Mouse (Mus musculus): ENCODE results near the gene Abhd16b. TPM values are rescaled to one million over a fixed set of nuclear protein-coding genes. Genes with fewer than 3 reads are reported as not detected.
A peak's percentile ranks its signal among the peaks of the same experiment; 100 is the strongest.

Abhd16b gene
- polyA plus RNA-seq, 2 experiments, result 0.01 TPM; not detected in 1

- H3K9ac ChIP-seq (replicated peaks), result no peak overlapping the region
These were observed 44.5 kb downstream of the Abhd16b start for GRCm38 (mm10) chr2:181537444-181538047.

GRCm38 (mm10) chr2:181541761-181542380, 48.9 kb downstream of the Abhd16b start:
- no peak for ATAC-seq (ENCODE audit: insufficient read depth)
- Histone ChIP-seq H3K4me3 (ENCODE audit: insufficient read depth in 1 of 2, low read depth in 2 of 2, low read length in 2 of 2) (no peak overlapping the region), H3K27ac (no peak overlapping the region), H3K4me2 (ENCODE audit: low read depth) (no peak overlapping the region), H3K27me3 (ENCODE audit: control insufficient read depth, insufficient read depth, low read length) (no peaks in the 10 kb centered on the region), H3K36me3 (replicated peaks; ENCODE audit: control insufficient read depth, insufficient read depth, low read depth) (peaks cover 7% of the 10 kb centered on the region), H3K9ac (replicated peaks) (no peak overlapping the region), H3K4me1 (replicated peaks; ENCODE audit: control insufficient read depth in 2 of 2, insufficient read depth in 2 of 2, low read length in 1 of 2) (peaks cover 19 to 21% of the 10 kb centered on the region in 2 experiments), H3K9me3 (ENCODE audit: control insufficient read depth, low read length) (no peaks in the 10 kb centered on the region)
- no peak for DNase-seq (ENCODE audit: low read depth in 3 of 3, low spot score in 3 of 3)
- WGBS (ENCODE audit: insufficient replicate concordance), result 79% methylated on average over 6 of the region's 6 CpGs
- TF ChIP-seq EP300 (IDR thresholded peaks at IDR 0.05; ENCODE audit: low read depth) (no peak), CTCF (IDR thresholded peaks at IDR 0.05; ENCODE audit: low read depth) (no peak)

More at GRCm38 (mm10) chr2:181537444-181538047, 44.5 kb downstream of the Abhd16b start:
- H3K27me3 ChIP-seq (ENCODE audit: control insufficient read depth, insufficient read depth, low read length), result no peaks in the 10 kb centered on the region
- DNase-seq (ENCODE audit: low read depth in 3 of 3, low spot score in 3 of 3), result no peak
- no peak for TF ChIP-seq CTCF (IDR thresholded peaks at IDR 0.05; ENCODE audit: low read depth)
- TF ChIP-seq EP300 (IDR thresholded peaks at IDR 0.05; ENCODE audit: low read depth), result no peak
- peaks cover 5 to 9% of the 10 kb centered on the region in 2 experiments; a peak in 3 of 4 replicates for H3K4me1 ChIP-seq (replicated peaks; ENCODE audit: control insufficient read depth in 2 of 2, insufficient read depth in 2 of 2, low read length in 1 of 2)
- ATAC-seq (ENCODE audit: insufficient read depth), result peak; percentile 56; the same call in 1 of the 2 replicates
- H3K4me2 ChIP-seq (ENCODE audit: low read depth), result peak overlapping the region; percentile 2; the same call in 1 of the 2 replicates
- 52% methylated on average over 2 of the region's 2 CpGs for WGBS (ENCODE audit: insufficient replicate concordance)
- H3K9me3 ChIP-seq (ENCODE audit: control insufficient read depth, low read length), result no peaks in the 10 kb centered on the region
- H3K27ac ChIP-seq, result peak overlapping the region; percentile 7; the same call in 1 of the 2 replicates
- no peak overlapping the region for H3K4me3 ChIP-seq (ENCODE audit: insufficient read depth in 1 of 2, low read depth in 2 of 2, low read length in 2 of 2)
- peaks cover 3% of the 10 kb centered on the region for H3K36me3 ChIP-seq (replicated peaks; ENCODE audit: control insufficient read depth, insufficient read depth, low read depth)

Other genes starting within 250 kb of the Abhd16b start
- gene Gmeb2, start 205.2 kb upstream of the Abhd16b start, polyA plus RNA-seq (2012; rRNA removed), result 11.0 and 12.2 TPM in 2 replicates
- 7.6 and 10.3 TPM in 2 replicates for gene Gmeb2, start 205.2 kb upstream of the Abhd16b start, polyA plus RNA-seq (2014; fragmentation: Nextera tagmentation; extraction: Ambion mirVana)
- gene Stmn3, start 178.7 kb upstream of the Abhd16b start, polyA plus RNA-seq (2012; rRNA removed), result 0.06 and 1.0 TPM in 2 replicates
- gene Stmn3, start 178.7 kb upstream of the Abhd16b start, polyA plus RNA-seq (2014; fragmentation: Nextera tagmentation; extraction: Ambion mirVana), result 0.09 TPM in 1 of 2 replicates, not detected in the other
- gene Rtel1, start 173.5 kb upstream of the Abhd16b start, polyA plus RNA-seq (2012; rRNA removed), result 39.1 and 40.3 TPM in 2 replicates
- gene Rtel1, start 173.5 kb upstream of the Abhd16b start, polyA plus RNA-seq (2014; fragmentation: Nextera tagmentation; extraction: Ambion mirVana), result 26.2 and 29.3 TPM in 2 replicates
- 7.7 and 8.8 TPM in 2 replicates for gene Zgpat, start 128.3 kb upstream of the Abhd16b start, polyA plus RNA-seq (2012; rRNA removed)
- gene Zgpat, start 128.3 kb upstream of the Abhd16b start, polyA plus RNA-seq (2014; fragmentation: Nextera tagmentation; extraction: Ambion mirVana), result 8.4 and 10.5 TPM in 2 replicates
- 13.3 and 21.1 TPM in 2 replicates for gene Arfrp1, start 127.8 kb upstream of the Abhd16b start, polyA plus RNA-seq (2012; rRNA removed)
- gene Arfrp1, start 127.8 kb upstream of the Abhd16b start, polyA plus RNA-seq (2014; fragmentation: Nextera tagmentation; extraction: Ambion mirVana), result 14.8 and 16.9 TPM in 2 replicates
- gene Lime1, start 113.1 kb upstream of the Abhd16b start, polyA plus RNA-seq (2012; rRNA removed), result 10.9 and 12.3 TPM in 2 replicates
- gene Lime1, start 113.1 kb upstream of the Abhd16b start, polyA plus RNA-seq (2014; fragmentation: Nextera tagmentation; extraction: Ambion mirVana), result 4.0 and 4.7 TPM in 2 replicates
- 4.4 and 5.3 TPM in 2 replicates for gene Zbtb46, start 33.8 kb upstream of the Abhd16b start, polyA plus RNA-seq (2012; rRNA removed)
- 6.5 and 6.8 TPM in 2 replicates for gene Zbtb46, start 33.8 kb upstream of the Abhd16b start, polyA plus RNA-seq (2014; fragmentation: Nextera tagmentation; extraction: Ambion mirVana)
- 19.6 and 36.1 TPM in 2 replicates for gene Tpd52l2, start 3.9 kb downstream of the Abhd16b start, polyA plus RNA-seq (2012; rRNA removed)
- gene Tpd52l2, start 3.9 kb downstream of the Abhd16b start, polyA plus RNA-seq (2014; fragmentation: Nextera tagmentation; extraction: Ambion mirVana), result 78.3 and 80.5 TPM in 2 replicates
- 12.5 and 13.9 TPM in 2 replicates for gene Dnajc5, start 27.3 kb downstream of the Abhd16b start, polyA plus RNA-seq (2012; rRNA removed)
- 20.0 and 23.7 TPM in 2 replicates for gene Dnajc5, start 27.3 kb downstream of the Abhd16b start, polyA plus RNA-seq (2014; fragmentation: Nextera tagmentation; extraction: Ambion mirVana)
- 30.8 and 33.3 TPM in 2 replicates for gene Uckl1, start 91.7 kb downstream of the Abhd16b start, polyA plus RNA-seq (2012; rRNA removed)
- 18.7 and 21.6 TPM in 2 replicates for gene Uckl1, start 91.7 kb downstream of the Abhd16b start, polyA plus RNA-seq (2014; fragmentation: Nextera tagmentation; extraction: Ambion mirVana)
- gene Prpf6, start 98.7 kb downstream of the Abhd16b start, polyA plus RNA-seq (2012; rRNA removed), result 9.5 and 15.7 TPM in 2 replicates
- gene Prpf6, start 98.7 kb downstream of the Abhd16b start, polyA plus RNA-seq (2014; fragmentation: Nextera tagmentation; extraction: Ambion mirVana), result 22.3 and 25.9 TPM in 2 replicates
- gene Zfp512b, start 99.6 kb downstream of the Abhd16b start, polyA plus RNA-seq (2012; rRNA removed), result 8.8 and 9.5 TPM in 2 replicates
- 4.4 and 6.5 TPM in 2 replicates for gene Zfp512b, start 99.6 kb downstream of the Abhd16b start, polyA plus RNA-seq (2014; fragmentation: Nextera tagmentation; extraction: Ambion mirVana)
- gene Samd10, start 106.0 kb downstream of the Abhd16b start, polyA plus RNA-seq (2012; rRNA removed), result 1.6 TPM in 2 replicates
- gene Samd10, start 106.0 kb downstream of the Abhd16b start, polyA plus RNA-seq (2014; fragmentation: Nextera tagmentation; extraction: Ambion mirVana), result 1.5 TPM in 2 replicates
- 0.08 and 0.09 TPM in 2 replicates for gene Gm29797, start 163.8 kb downstream of the Abhd16b start, polyA plus RNA-seq (2012; rRNA removed)
- 0.14 TPM in 1 of 2 replicates, not detected in the other for gene Gm29797, start 163.8 kb downstream of the Abhd16b start, polyA plus RNA-seq (2014; fragmentation: Nextera tagmentation; extraction: Ambion mirVana)
- gene Sox18, start 178.4 kb downstream of the Abhd16b start, polyA plus RNA-seq (2012; rRNA removed), result 5.5 TPM in 2 replicates
- 4.1 and 5.0 TPM in 2 replicates for gene Sox18, start 178.4 kb downstream of the Abhd16b start, polyA plus RNA-seq (2014; fragmentation: Nextera tagmentation; extraction: Ambion mirVana)
- 3.0 and 3.4 TPM in 2 replicates for gene Tcea2, start 187.1 kb downstream of the Abhd16b start, polyA plus RNA-seq (2012; rRNA removed)
- gene Tcea2, start 187.1 kb downstream of the Abhd16b start, polyA plus RNA-seq (2014; fragmentation: Nextera tagmentation; extraction: Ambion mirVana), result 1.3 and 1.8 TPM in 2 replicates
- gene Rgs19, start 200.8 kb downstream of the Abhd16b start, polyA plus RNA-seq (2012; rRNA removed), result 19.0 and 20.6 TPM in 2 replicates
- gene Rgs19, start 200.8 kb downstream of the Abhd16b start, polyA plus RNA-seq (2014; fragmentation: Nextera tagmentation; extraction: Ambion mirVana), result 15.8 and 21.0 TPM in 2 replicates
- not detected in 2 replicates for gene Lkaaear1, start 205.2 kb downstream of the Abhd16b start, polyA plus RNA-seq (2012; rRNA removed)
- not detected in 2 replicates for gene Lkaaear1, start 205.2 kb downstream of the Abhd16b start, polyA plus RNA-seq (2014; fragmentation: Nextera tagmentation; extraction: Ambion mirVana)
- 0.11 and 0.21 TPM in 2 replicates for gene Oprl1, start 221.8 kb downstream of the Abhd16b start, polyA plus RNA-seq (2012; rRNA removed)
- gene Oprl1, start 221.8 kb downstream of the Abhd16b start, polyA plus RNA-seq (2014; fragmentation: Nextera tagmentation; extraction: Ambion mirVana), result 0.06 TPM in 1 of 2 replicates, not detected in the other